Mouse (Mus musculus) stomach, postnatal 0 days (tissue): ENCODE measurements around the gene Cacna1h.

Source experiments
- CTCF ChIP-seq: IDR thresholded peaks from 2 replicates; pipeline ENCODE4 v1.5.1; 2016; ENCODE audit warnings: antibody characterized with exemption, low read depth, mild to moderate bottlenecking, moderate library complexity
- EP300 ChIP-seq: optimal IDR thresholded peaks from 2 replicates; pipeline ENCODE3; 2016; ENCODE audit warnings: antibody characterized with exemption

DNA sequence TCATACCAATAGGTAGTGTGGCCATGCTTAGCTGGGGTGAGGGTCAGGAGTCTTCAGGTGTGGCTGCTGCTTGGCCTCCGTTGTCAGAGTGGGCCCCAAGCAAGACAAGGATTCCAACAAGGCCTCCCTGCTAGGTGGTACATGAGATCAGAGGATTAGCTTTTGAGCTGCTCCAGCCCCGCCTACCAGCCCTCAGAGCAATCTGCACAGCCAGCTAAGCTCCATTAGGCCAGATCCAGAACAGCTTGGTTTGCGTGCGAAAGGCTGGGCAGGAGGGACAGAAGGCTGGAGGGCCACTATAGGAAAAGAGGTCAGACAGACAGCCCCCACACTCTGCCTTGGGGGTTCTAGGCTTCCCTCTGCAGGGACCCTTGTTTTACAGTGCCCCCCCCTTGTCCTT lies 32.1 kb downstream of the Cacna1h start:
- TF ChIP-seq CTCF: no peak
- no peak for TF ChIP-seq EP300
